Mouse (Mus musculus) lung, postnatal 14 days (tissue): ENCODE data around the gene Siah3.

ENCODE experiments used
- DNase-seq: peaks from one replicate; pipeline ENCODE4 v3.0.0; 2021

Siah3 gene

GRCm38 (mm10) chr14:75473061-75473930, 17.5 kb downstream of the Siah3 start:
- DNase-seq = no peak

- DNase-seq = no peak
Observed at GRCm38 (mm10) chr14:75475887-75476286, 20.1 kb downstream of the Siah3 start.

GRCm38 (mm10) chr14:75482231-75483175, 26.7 kb downstream of the Siah3 start:
- DNase-seq = no peak

GRCm38 (mm10) chr14:75483176-75483546, 27.4 kb downstream of the Siah3 start:
- no peak for DNase-seq

GRCm38 (mm10) chr14:75487932-75488331, 32.1 kb downstream of the Siah3 start:
- no peak for DNase-seq

GRCm38 (mm10) chr14:75493555-75494194, 37.9 kb downstream of the Siah3 start:
- DNase-seq = no peak

- no peak for DNase-seq
Observed at GRCm38 (mm10) chr14:75494926-75495325, 39.1 kb downstream of the Siah3 start.

- no peak for DNase-seq
Observed at GRCm38 (mm10) chr14:75501501-75501990, 45.8 kb downstream of the Siah3 start.

- DNase-seq = peak; percentile 39
Observed at GRCm38 (mm10) chr14:75502446-75502845, 46.7 kb downstream of the Siah3 start.

- DNase-seq = no peak
Observed at GRCm38 (mm10) chr14:75504255-75504654, 48.5 kb downstream of the Siah3 start.

- DNase-seq = no peak
Observed at GRCm38 (mm10) chr14:75505126-75505840, 49.5 kb downstream of the Siah3 start.

GRCm38 (mm10) chr14:75506246-75506645, 50.5 kb downstream of the Siah3 start:
- DNase-seq = no peak

GRCm38 (mm10) chr14:75510125-75510524, 54.3 kb downstream of the Siah3 start:
- no peak for DNase-seq

- no peak for DNase-seq
Observed at GRCm38 (mm10) chr14:75512946-75513345, 57.2 kb downstream of the Siah3 start.

GRCm38 (mm10) chr14:75516161-75516560, 60.4 kb downstream of the Siah3 start:
- no peak for DNase-seq

- DNase-seq = no peak
Observed at GRCm38 (mm10) chr14:75516917-75517595, 61.3 kb downstream of the Siah3 start.

- DNase-seq = no peak
Observed at GRCm38 (mm10) chr14:75518196-75518887, 62.6 kb downstream of the Siah3 start.

- DNase-seq = no peak
Observed at GRCm38 (mm10) chr14:75518899-75519298, 63.1 kb downstream of the Siah3 start.

GRCm38 (mm10) chr14:75519668-75520067, 63.9 kb downstream of the Siah3 start:
- no peak for DNase-seq

GRCm38 (mm10) chr14:75524648-75525047, 68.9 kb downstream of the Siah3 start:
- no peak for DNase-seq
